In the genomic region with DNA sequence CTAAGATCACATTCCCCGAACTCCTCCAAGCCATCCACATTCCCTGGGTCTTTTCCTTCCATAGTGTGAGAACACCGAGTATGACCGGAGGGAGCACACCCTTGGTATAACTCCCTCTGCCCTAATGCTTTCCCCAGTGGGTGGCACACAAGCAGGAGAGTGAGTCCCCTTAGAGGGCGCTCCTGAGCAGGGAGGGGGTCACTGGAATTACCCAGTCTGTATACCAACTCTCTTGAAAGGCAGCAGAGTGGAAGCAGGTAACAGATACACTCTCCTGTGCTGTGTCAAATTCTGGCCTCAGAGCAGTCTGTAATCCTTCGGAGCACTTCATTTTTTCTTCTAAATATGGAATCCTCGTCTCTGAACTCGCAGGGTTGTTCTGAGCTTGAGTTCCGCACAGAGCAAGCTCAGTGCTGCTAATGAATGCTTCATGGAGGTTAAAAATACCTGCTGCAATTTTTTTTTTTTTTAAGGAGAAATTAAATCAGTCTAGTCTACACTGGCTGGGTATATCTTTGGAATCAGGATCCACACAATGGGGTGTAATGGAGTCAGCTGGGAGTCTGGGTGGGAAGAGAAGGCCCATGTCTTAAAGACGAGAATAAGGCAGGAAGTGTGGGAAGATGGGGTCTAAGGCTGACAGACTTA, we compare ENCODE assay signal across 9 mouse cellular contexts.
DNase-seq lines count a peak whose midpoint lies in the region; ATAC-seq and TF ChIP-seq lines count a peak whose summit lies in the region.
"Had no signal": no experiment of that assay in that cellular context is flagged by ENCODE, and none has a peak within 500 bp of the region (broad histone marks: within the 10 kb centered on the region; RNA-seq: fewer than 3 reads in every experiment).

No protein-coding gene starts in this region.

- H3K9me3 ChIP-seq in embryonic facial prominence, embryonic 11.5 days (replicated peaks; ENCODE audit: control insufficient read depth, low read length) = no peaks in the 10 kb centered on the region
- H3K9me3 ChIP-seq in embryonic facial prominence, embryonic 10.5 days = no peaks in the 10 kb centered on the region
- H3K9me3 ChIP-seq in liver, embryonic 11.5 days (ENCODE audit: control insufficient read depth, low read length) = no peaks in the 10 kb centered on the region
- no peaks in the 10 kb centered on the region for H3K9me3 ChIP-seq in midbrain, embryonic 10.5 days (replicated peaks)

- H3K4me3 ChIP-seq in embryonic facial prominence, embryonic 11.5 days (ENCODE audit: low read depth, low read length) = no peak overlapping the region
- H3K4me3 ChIP-seq in embryonic facial prominence, embryonic 10.5 days = no peak overlapping the region
- H3K4me3 ChIP-seq in liver, embryonic 11.5 days (ENCODE audit: low read depth, low read length) = no peak overlapping the region
- H3K4me3 ChIP-seq in lung, adult 2 months (replicated peaks; ENCODE audit: extremely low read depth, low read depth, low read length) = no peak overlapping the region
- no peak overlapping the region for H3K4me3 ChIP-seq in midbrain, embryonic 10.5 days

- H3K4me2 ChIP-seq in embryonic facial prominence, embryonic 11.5 days (ENCODE audit: low read depth, low read length) = no peak overlapping the region
- no peak overlapping the region for H3K4me2 ChIP-seq in liver, embryonic 11.5 days

- WGBS in embryonic facial prominence, embryonic 11.5 days = 83% methylated on average over 9 of the region's 9 CpGs
- 82% methylated on average over 9 of the region's 9 CpGs for WGBS in embryonic facial prominence, embryonic 10.5 days
- 81% methylated on average over 9 of the region's 9 CpGs for WGBS in liver, embryonic 11.5 days
- WGBS in lung, adult 2 months = 80% methylated on average over 9 of the region's 9 CpGs
- WGBS in midbrain, embryonic 10.5 days = 86% methylated on average over 9 of the region's 9 CpGs

- no peak overlapping the region for H3K27ac ChIP-seq in embryonic facial prominence, embryonic 11.5 days (replicated peaks; ENCODE audit: low read depth, low read length)
- no peak overlapping the region for H3K27ac ChIP-seq in embryonic facial prominence, embryonic 10.5 days (replicated peaks)
- H3K27ac ChIP-seq in liver, embryonic 11.5 days (ENCODE audit: low read depth, low read length) = no peak overlapping the region
- no peak overlapping the region for H3K27ac ChIP-seq in midbrain, embryonic 10.5 days (replicated peaks)

- DNase-seq in embryonic facial prominence, embryonic 11.5 days (ENCODE audit: low spot score) = no peak
- no peak for DNase-seq in embryonic facial prominence, embryonic 10.5 days (ENCODE audit: low spot score)
- peak; percentile 20 for DNase-seq in liver
- DNase-seq in liver, embryonic 11.5 days (ENCODE audit: low spot score) = no peak
- no peak for DNase-seq in lung, adult 2 months
- peak; percentile 60 for DNase-seq in thymus, postnatal 25 days
- DNase-seq in midbrain, embryonic 10.5 days (ENCODE audit: low spot score) = no peak
- DNase-seq: cerebellum, postnatal 36 days had no signal

- no peak overlapping the region for H3K9ac ChIP-seq in embryonic facial prominence, embryonic 11.5 days (replicated peaks; ENCODE audit: low read length)
- H3K9ac ChIP-seq in liver, embryonic 11.5 days (ENCODE audit: low read depth, low read length) = no peak overlapping the region

- no peaks in the 10 kb centered on the region for H3K36me3 ChIP-seq in embryonic facial prominence, embryonic 11.5 days (replicated peaks; ENCODE audit: control insufficient read depth, insufficient read depth, low read depth, low read length)
- peaks cover 50% of the 10 kb centered on the region for H3K36me3 ChIP-seq in embryonic facial prominence, embryonic 10.5 days (replicated peaks)
- H3K36me3 ChIP-seq in liver, embryonic 11.5 days (ENCODE audit: control insufficient read depth, insufficient read depth, low read length) = peaks cover 5% of the 10 kb centered on the region; the same call in 1 of the 2 replicates
- peaks cover 29% of the 10 kb centered on the region for H3K36me3 ChIP-seq in midbrain, embryonic 10.5 days

- no peaks in the 10 kb centered on the region for H3K4me1 ChIP-seq in embryonic facial prominence, embryonic 11.5 days (ENCODE audit: control insufficient read depth, insufficient read depth, low read length)
- peaks cover 3% of the 10 kb centered on the region; the same call in 1 of the 2 replicates for H3K4me1 ChIP-seq in embryonic facial prominence, embryonic 10.5 days
- H3K4me1 ChIP-seq in liver, embryonic 11.5 days (replicated peaks; ENCODE audit: control insufficient read depth, insufficient read depth, low read length) = 0 out of 2 replicates have a peak, but pooled peaks cover 3% of the 10 kb centered on the region
- H3K4me1 ChIP-seq in lung, adult 2 months (ENCODE audit: control insufficient read depth, insufficient read depth, low read length) = peaks cover 6% of the 10 kb centered on the region
- no peaks in the 10 kb centered on the region; the same call in 1 of the 2 replicates for H3K4me1 ChIP-seq in midbrain, embryonic 10.5 days

- TF ChIP-seq CTCF in lung, adult 2 months (IDR thresholded peaks at IDR 0.05; ENCODE audit: insufficient read depth, low read length) = peak; percentile 33; the same call in 1 of the 2 replicates

- ATAC-seq in embryonic facial prominence, embryonic 11.5 days (replicated peaks; ENCODE audit: insufficient number of reproducible peaks, low FRiP score, low TSS enrichment, low read depth) = 0 out of 2 replicates have a peak, but pooled peaks have one; percentile 52
- ATAC-seq in liver, embryonic 11.5 days (replicated peaks; ENCODE audit: low FRiP score) = no peak
- ATAC-seq in granulocyte monocyte progenitor cell, adult 5-6 weeks (replicated peaks; ENCODE audit: poor library complexity, severe bottlenecking) = no peak

- no peak for TF ChIP-seq POLR2A in lung, adult 2 months (IDR thresholded peaks at IDR 0.05; ENCODE audit: borderline replicate concordance, extremely low read depth, low read depth, low read length)

- no peaks in the 10 kb centered on the region for H3K27me3 ChIP-seq in embryonic facial prominence, embryonic 11.5 days (ENCODE audit: control insufficient read depth, insufficient read depth, low read length)
- no peaks in the 10 kb centered on the region for H3K27me3 ChIP-seq in embryonic facial prominence, embryonic 10.5 days (replicated peaks; ENCODE audit: low read depth, poor library complexity, severe bottlenecking)
- H3K27me3 ChIP-seq in liver, embryonic 11.5 days (replicated peaks; ENCODE audit: control insufficient read depth, insufficient read depth, low read length) = no peaks in the 10 kb centered on the region
- H3K27me3 ChIP-seq in midbrain, embryonic 10.5 days (ENCODE audit: low read depth, poor library complexity, severe bottlenecking) = no peaks in the 10 kb centered on the region

Comparison
In these comparisons a context has a peak if more than half of its experiments do, and no peak if none do; other contexts are left out.
1. DNase-seq: peak in liver (single experiment) and thymus, postnatal 25 days (single experiment); none in embryonic facial prominence, embryonic 11.5 days (single experiment), embryonic facial prominence, embryonic 10.5 days (single experiment), liver, embryonic 11.5 days (single experiment), lung, adult 2 months (single experiment) and midbrain, embryonic 10.5 days (single experiment).